Mouse (Mus musculus) fibroblast of lung, adult 2 months (primary cell): ENCODE data around the gene Coa4.

ENCODE experiments used
- DNase-seq: peaks from one replicate; pipeline ENCODE4 v3.0.0-alpha.2; 2011; ENCODE audit warnings: low read depth

The Coa4 gene

GRCm38 (mm10) chr7:100536804-100537518, at the start of gene Coa4:
TSS of gene Coa4 (plus strand) at chr7:100537071.
- DNase-seq, result peak; percentile 89

- no peak for DNase-seq
Measured at GRCm38 (mm10) chr7:100487301-100487700, 49.6 kb upstream of the Coa4 start.

DNA sequence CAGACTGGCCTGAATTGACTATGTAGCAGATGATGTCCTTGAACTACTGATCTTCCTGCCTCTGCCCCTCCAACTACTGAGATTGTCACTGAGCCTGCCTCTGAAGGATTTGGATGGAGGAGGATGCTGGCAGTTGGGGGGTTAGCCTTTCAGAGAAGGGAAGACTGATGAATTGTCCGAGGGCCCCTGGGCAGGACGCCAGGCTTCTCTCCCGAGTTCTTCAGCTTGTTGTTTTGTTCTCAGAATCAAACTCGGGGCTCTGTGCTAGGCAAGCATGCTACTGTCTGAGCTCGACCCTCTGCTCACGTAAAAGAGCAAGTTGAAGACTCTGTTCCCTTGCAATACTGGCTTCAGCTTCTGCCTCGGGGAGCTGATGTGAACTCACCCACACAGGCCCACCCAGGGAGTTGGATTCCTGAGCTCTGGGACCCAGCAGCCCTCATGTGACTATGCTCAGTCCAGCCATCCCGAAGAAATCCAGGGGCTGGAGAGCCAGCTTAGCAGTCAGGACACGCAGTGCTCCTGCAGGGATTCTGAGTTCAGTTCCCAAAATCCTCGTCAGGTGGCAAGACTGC, 48.3 kb upstream of the Coa4 start:
- DNase-seq, result no peak

- no peak for DNase-seq
Measured at GRCm38 (mm10) chr7:100492391-100493116, 44.3 kb upstream of the Coa4 start.

- DNase-seq, result no peak
Measured at GRCm38 (mm10) chr7:100493117-100493483, 43.8 kb upstream of the Coa4 start, which contains the start of gene Ucp2. TSS of gene Ucp2 (plus strand) at chr7:100493337.

DNA sequence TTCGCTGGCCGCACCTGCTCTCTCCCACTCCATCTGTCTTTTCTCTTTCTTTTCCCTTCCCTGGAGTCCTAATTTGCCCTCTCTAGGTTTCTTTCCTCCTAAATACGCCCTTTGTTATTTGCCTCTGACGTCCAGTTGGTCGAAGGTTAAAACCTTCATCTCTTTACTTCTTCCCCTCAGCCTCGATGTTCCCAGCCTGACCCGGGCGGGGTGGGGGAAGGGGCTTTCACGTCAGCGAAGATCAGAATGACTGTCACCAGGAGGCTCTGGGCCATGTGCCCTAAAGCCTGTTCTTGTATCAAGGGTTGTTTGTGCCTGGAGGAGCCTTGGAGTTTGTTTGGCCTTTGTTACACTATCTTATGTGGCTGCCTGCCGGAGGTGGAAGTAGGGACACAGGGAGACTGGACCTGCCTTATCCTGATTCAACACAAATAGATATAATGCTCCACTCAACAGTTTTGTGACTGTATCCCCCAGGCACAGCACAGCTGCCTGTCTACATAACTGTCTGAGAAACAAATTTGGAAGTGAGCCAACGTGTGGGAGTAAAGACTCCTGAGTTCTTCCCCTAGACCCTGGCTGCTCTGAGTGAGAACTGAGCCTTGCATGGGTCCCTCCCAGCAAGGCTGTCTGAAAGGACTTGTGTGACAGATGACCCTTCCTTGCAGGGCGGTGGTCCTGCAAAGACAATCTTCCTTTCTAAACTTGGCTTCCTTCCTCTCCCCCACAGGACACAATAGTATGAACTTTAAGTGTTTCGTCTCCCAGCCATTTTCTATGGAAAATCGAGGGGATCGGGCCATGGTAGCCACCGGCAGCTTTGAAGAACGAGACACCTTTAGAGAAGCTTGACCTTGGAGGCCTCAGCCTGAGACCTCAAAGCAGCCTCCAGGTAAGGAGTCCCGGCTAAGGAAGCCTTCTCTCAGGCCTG, 43.1 kb upstream of the Coa4 start:
- DNase-seq, result no peak

- DNase-seq, result no peak
Measured at GRCm38 (mm10) chr7:100494415-100494831, 42.4 kb upstream of the Coa4 start.

DNA sequence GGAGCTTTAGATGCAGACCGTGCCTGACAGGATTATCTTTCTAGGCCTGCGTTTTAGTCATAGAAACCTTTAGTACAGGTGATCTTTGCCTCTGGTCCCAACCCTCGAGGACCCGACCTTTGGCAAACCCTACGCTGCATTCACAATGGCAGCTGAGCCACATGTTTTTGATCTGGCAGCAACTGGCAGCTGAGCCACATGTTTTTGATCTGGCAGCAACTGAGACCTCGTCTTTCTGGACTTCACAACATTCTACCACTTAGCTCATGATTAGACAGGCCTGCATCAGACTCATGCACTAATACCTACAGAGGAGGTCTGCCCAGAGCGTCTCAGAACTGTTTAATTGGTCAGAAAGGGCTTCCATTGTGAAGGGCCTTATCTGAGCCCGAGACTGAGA, 41.8 kb upstream of the Coa4 start:
- DNase-seq, result no peak

DNA sequence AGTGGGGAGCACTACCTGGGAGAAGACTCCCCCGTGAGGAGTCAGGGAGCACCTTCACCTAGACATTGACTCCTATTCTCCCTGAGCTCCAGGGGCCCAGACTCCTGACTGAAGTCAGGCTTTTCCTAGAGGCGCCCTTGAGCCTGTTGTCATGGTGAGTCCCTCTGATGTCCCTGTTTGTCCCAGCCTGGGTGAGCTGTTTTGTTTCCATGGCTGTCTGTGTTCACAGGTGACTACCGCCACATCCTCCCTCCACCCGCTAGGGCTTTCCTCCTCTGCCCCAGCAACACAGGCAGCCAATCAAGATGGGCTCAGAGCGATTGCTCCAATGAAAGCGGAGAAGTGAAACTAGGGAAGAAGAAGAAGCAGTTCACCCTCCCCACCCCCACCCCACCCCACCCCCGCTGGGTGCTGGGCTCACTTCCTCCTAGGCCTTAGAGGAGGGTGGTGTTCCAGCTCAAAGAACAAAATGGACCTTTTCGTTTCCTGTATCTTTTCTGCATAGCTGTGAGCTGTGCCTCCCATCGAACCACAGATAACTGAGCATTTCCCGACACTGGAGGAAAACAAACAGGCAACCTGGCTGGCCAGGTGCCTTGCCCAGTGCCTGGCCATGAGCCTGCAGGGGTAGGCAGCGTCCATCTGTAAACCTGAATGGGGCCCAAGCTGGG, 41.2 kb upstream of the Coa4 start:
- DNase-seq, result no peak

GRCm38 (mm10) chr7:100496371-100496770, 40.5 kb upstream of the Coa4 start:
- no peak for DNase-seq

DNA sequence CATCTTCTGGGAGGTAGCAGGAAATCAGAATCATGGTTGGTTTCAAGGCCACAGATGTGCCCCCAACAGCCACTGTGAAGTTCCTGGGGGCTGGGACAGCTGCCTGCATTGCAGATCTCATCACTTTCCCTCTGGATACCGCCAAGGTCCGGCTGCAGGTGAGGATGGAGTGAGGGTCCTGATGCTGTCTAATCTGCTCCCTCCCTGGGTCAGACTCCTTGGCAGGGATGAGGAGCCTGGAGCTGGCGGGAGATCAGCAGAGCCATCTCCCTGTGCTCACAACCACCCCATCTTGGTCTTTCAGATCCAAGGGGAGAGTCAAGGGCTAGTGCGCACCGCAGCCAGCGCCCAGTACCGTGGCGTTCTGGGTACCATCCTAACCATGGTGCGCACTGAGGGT, 40.1 kb upstream of the Coa4 start:
- no peak for DNase-seq

DNA sequence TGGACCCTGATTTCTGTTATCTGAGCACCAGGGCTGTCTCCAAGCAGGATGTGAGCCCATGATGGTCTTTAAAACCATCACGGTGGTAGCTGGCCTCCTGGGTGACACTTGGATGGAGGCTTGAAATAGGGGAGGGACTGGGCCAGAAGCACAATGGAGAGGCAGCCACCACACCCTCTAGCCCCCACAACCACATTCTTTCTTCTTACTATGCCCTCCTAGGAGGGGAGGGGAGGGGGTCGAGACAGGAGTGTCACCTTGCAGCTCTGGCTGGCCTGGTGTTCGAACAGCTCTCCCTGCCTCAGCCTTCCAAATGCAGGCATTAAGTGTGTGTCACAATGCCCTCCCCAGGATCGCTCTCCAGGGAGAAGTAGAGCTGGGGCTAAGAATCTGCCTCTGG, 39.5 kb upstream of the Coa4 start:
- no peak for DNase-seq

DNA sequence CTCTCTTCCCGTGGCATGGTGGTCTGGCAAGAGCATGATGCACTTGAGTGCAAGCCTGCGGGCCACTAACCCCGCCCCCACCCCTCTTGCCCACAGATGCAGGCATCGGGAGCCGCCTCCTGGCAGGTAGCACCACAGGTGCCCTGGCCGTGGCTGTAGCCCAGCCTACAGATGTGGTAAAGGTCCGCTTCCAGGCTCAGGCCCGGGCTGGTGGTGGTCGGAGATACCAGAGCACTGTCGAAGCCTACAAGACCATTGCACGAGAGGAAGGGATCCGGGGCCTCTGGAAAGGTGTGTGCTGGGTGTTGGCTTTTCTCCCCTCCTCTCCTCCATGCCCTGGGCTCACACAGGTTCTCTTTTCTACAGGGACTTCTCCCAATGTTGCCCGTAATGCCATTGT, 38.9 kb upstream of the Coa4 start:
- no peak for DNase-seq

GRCm38 (mm10) chr7:100499465-100499864, 37.4 kb upstream of the Coa4 start:
- DNase-seq, result no peak

- DNase-seq, result no peak
Measured at GRCm38 (mm10) chr7:100500276-100500977, 36.4 kb upstream of the Coa4 start.

GRCm38 (mm10) chr7:100501027-100501843, 35.6 kb upstream of the Coa4 start:
- DNase-seq, result no peak

DNA sequence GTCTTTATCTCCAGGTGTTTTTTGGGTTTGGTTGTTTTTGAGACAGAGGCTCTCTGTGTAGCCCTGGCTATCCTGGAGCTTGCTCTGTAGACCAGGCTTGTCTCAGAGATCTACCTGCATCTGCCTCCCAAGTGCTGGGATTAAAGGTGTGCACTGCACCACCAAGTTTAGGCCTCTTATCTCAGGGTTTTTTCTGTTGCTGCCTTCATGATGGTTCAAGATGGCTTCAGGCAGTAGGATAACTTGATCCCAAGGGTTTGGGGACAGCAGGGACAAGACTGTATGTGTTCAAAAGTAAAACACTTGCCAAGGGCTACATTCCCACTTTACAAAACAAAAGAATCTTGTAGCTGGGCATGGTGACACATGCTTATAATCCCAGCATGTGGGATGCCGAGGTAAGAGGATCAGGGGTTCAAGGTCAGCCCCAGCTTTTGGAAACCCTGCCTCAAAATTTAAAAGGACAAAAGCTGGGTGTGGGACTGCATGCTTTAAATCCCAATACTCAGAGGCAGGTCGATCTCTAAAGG, 35.0 kb upstream of the Coa4 start:
- DNase-seq, result no peak

GRCm38 (mm10) chr7:100502374-100502922, 34.4 kb upstream of the Coa4 start:
- no peak for DNase-seq

GRCm38 (mm10) chr7:100503076-100503475, 33.8 kb upstream of the Coa4 start:
- DNase-seq, result no peak
